Mouse (Mus musculus): ENCODE measurements around the gene Smug1.

Gene Smug1

DNA sequence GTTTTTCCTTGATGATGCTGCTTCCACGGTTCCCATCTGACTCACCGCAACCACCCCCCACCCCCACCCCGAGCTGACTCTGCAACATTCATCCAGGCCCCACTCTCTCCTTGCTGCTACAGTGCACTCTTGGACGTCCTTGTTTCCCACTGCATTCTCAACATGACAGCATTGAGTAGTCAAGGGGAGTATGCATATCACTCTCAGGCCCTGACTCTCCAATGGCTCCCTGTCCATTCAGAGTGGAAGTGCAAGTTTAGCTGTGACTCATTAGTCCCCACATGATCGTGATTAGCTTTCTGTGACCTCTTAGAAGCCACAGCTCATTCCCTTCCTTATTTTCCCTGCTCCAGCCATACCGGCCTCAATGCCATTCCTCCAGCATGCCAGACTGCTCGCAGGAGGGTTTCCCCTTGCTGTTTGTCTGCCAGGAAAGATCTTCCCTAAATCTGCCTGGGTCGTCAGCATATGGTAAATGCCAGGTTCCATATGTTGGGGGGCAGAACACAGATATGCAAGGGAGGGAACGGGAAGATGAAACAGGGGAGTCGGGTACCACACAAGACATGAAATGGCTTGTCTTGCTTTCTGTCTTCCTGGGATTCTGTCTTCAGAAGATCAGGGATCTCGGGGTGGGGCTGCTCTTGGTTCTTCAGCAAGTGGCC, 21.1 kb downstream of the Smug1 start:
- DNase-seq (ENCODE audit: low spot score), result no peak

DNA sequence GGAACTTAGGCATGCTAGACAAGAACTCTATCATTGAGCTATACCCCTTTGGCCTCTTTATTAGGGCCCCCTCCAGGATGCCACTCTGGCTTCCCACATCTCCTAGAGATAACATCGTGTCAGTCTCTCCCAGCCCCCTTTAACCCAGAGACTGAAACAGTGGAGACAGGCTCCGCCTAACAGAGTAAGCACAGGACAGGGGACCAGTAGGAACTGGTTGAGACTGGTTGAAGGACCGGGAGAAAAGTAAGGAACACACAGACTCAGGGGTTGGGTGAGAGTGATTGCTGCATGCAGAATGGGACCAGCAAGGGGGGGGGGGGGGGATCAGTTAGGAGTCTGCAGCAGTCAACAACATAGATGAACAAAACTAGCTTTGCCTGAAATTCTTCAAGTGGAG, 22.7 kb downstream of the Smug1 start:
- no peak for DNase-seq (ENCODE audit: low spot score)

DNA sequence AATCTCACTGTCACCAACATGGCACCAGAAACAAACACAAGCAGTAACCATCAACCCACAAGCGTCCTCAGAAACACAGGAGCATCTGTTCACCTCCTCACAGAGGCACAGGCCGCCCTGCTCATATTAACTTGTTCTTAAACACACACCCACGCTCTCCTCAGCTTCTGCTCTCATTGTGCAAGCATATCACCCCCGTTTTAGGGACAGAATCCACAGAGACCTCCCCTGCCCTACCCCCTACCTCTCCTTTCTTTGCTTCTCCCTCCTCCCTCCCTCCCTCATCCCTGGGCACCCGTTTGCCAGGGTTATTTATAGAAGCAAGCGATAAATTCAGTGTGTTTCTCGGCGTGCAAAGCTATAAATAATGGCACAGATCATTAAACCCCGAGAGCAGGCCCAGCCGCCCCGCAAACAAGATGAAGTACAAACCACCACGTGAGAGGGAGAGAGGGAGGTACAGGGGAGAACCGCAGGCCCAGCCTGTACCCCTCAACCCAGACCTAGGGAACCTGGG, 31.4 kb downstream of the Smug1 start:
- no peak for DNase-seq (ENCODE audit: low spot score)

GRCm38 (mm10) chr15:103134277-103135086, 32.4 kb downstream of the Smug1 start:
- DNase-seq (ENCODE audit: low spot score), result no peak

GRCm38 (mm10) chr15:103133761-103134160, 33.1 kb downstream of the Smug1 start:
- DNase-seq (ENCODE audit: low spot score), result no peak

- DNase-seq (ENCODE audit: low spot score), result no peak
These were observed 36.2 kb downstream of the Smug1 start for GRCm38 (mm10) chr15:103130729-103131128.

DNA sequence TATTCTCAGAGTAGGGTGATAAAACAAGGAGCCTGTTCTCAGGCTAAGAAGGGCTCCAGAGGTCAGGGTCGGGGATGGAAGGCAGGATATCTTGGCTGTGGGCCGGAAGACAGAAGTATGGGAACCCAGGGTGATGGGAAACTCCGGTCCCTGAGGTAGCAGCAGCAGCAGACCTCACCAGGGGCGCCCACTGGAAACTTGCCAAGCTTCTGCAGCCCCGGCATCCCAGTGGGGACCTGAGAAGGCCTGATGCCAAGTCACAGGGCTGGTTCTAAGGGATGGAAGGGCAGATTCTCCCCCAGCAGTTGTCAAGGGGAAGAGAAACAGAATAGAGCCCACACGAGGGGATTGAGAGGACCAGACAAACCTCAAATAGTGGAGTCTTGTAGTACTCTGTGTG, 37.6 kb downstream of the Smug1 start:
- no peak for DNase-seq (ENCODE audit: low spot score)

GRCm38 (mm10) chr15:103128056-103128833, 38.6 kb downstream of the Smug1 start:
- no peak for DNase-seq (ENCODE audit: low spot score)

DNA sequence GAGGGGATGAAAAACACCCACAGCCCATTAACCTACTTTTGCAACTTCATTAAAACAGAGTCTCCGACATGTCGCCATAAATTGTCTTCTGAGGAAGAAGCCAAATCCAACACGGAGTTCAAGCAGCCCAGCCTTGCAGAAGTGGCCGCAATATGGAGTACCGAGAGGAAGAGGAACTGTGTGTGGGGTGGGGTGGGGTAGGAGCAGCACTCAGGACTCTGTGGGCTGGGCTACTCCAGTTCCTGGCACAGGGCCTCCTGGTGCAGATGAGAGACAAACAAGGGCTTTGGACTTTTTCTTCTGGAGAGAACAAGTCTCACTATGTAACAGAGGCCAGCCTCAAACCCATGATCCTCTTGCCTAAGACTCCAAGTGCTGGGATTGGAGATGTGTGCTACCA, 40.9 kb downstream of the Smug1 start:
- DNase-seq (ENCODE audit: low spot score), result no peak

DNA sequence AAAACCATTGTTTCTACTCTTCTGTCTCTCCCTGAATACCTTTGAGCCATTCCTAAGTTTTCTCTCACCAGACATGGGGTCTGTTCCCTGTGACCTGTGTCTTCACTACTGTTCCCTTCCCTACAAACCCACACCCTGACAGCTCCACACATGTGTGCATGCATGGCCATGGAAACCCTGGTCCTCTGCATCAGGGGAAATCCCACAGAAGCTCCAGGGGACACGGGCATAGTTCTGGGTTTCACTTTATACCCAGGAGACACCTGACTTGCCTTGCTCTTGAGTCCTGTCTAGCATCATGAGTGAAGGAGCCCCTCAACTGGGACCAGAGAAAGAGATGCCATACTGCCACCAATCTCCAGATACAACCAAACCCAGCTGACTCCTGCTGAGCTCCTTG, 42.6 kb downstream of the Smug1 start:
- no peak for DNase-seq (ENCODE audit: low spot score)

DNA sequence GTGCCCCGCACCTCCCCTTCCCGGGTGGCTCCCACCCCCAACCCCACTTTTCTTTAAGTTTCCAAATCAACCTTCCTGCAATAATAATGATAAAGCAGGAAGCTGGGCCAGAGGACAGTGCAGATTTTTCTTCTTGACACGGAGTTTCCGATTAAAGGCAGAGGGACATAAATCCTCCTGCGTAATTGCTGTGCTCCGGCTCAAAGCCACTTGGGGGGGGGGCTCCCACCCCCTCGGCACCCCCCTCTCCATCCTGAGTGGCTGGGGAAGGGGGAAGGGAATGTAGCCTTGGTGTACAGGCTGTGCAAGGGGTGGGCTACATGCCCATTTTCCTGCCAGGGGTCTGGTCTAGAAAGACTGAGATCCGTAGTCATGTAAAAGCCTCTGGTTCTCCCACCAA, 43.5 kb downstream of the Smug1 start:
- DNase-seq (ENCODE audit: low spot score), result no peak

- no peak for DNase-seq (ENCODE audit: low spot score)
These were observed 44.5 kb downstream of the Smug1 start for GRCm38 (mm10) chr15:103122372-103122771.

- peak; percentile 39 for DNase-seq (ENCODE audit: low spot score)
These were observed 45.5 kb downstream of the Smug1 start for GRCm38 (mm10) chr15:103121416-103121815.

GRCm38 (mm10) chr15:103120594-103120993, 46.3 kb downstream of the Smug1 start:
- no peak for DNase-seq (ENCODE audit: low spot score)

GRCm38 (mm10) chr15:103115726-103116125, 51.2 kb downstream of the Smug1 start:
- no peak for DNase-seq (ENCODE audit: low spot score)

DNA sequence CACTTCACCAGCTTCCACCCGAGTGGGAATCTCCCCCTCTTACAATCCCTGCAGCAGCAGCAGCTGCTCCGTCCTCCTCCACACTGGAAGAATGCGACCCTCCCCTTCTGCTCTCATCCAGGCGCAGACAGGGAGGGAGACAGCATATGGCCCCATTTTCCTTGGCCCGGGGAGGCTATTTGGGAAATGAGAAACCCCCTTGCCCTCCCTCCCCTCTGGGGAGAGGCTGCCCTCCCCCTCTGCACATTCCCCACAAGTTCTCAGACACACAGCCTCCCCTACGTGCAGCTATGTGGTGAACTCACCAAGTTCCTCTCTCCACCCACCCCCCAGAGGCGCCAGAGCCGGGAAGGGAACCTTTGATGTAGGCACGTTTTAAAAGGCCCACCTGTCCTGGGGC, 51.6 kb downstream of the Smug1 start:
- DNase-seq (ENCODE audit: low spot score), result no peak

- DNase-seq (ENCODE audit: low spot score), result no peak
These were observed 53.8 kb downstream of the Smug1 start for GRCm38 (mm10) chr15:103113077-103113476.

DNA sequence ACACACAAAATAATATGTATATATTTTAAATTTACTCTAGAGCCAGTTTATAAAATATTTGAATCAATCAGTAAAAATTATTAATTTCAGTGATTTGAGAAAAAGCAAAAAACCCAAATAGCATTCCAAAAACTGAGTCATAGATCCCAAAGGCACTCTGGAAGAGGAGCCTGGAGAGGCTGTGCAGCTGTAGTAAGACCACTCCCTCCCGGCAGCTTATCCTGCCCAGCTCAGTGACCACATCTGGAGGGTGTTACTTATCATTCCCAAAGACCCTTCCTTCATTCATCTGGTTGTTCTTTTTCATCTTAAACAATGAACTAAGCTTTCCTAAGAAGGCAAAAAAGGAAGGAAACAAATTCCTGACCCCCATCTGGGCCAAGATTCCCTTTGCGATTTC, 54.6 kb downstream of the Smug1 start:
- DNase-seq (ENCODE audit: low spot score), result no peak

GRCm38 (mm10) chr15:103109940-103110339, 57.0 kb downstream of the Smug1 start:
- no peak for DNase-seq (ENCODE audit: low spot score)

GRCm38 (mm10) chr15:103108066-103108676, 58.7 kb downstream of the Smug1 start:
- DNase-seq (ENCODE audit: low spot score), result no peak

GRCm38 (mm10) chr15:103106201-103106600, 60.7 kb downstream of the Smug1 start:
- no peak for DNase-seq (ENCODE audit: low spot score)
